26 mouse cellular contexts compared by ENCODE assay signal in the genomic region with DNA sequence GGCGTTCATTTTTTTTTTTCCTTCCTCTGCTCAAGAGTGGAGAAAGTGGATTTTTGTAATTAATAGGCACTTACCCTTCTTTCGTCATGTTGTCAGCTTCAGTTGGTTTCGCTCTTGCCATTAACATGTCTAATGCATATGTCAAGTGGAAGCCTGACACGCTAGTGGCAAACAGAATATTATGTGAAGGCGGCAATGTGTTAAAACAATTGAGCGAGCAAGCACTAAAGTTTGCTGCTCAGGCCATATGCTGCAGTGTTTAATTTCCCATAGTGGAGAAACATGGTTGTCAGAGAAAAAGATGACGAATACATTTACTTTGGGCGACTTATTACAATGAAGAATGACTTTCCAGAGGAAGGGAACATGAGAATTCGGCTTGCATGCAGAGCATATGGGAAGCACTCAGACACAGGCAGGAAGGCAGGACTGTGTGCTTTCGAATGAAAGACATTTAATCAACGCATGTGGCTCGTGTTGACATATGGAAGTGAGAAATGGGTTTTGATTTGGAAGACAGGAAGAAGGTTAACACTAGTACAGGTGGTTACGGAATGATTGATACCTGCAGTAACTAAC.
A peak's percentile ranks its signal among the peaks of the same experiment; 100 is the strongest.
DNase-seq lines count a peak whose midpoint lies in the region; ATAC-seq and TF ChIP-seq lines count a peak whose summit lies in the region.
"Had no signal": no experiment of that assay in that cellular context is flagged by ENCODE, and none has a peak within 500 bp of the region (broad histone marks: within the 10 kb centered on the region; RNA-seq: fewer than 3 reads in every experiment).

No protein-coding gene starts in this region.

- ATAC-seq in hindbrain, embryonic 13.5 days (ENCODE audit: low FRiP score): no peak
- no peak for ATAC-seq in hindbrain, embryonic 14.5 days (ENCODE audit: low FRiP score)
- ATAC-seq in limb, embryonic 14.5 days (ENCODE audit: low FRiP score, low read depth): no peak
- ATAC-seq: activated CD4-positive, CD25-positive, alpha-beta regulatory T cell, adult 4 months; liver, embryonic 12.5 days had no signal

- H3K27me3 ChIP-seq in hindbrain, embryonic 13.5 days: no peaks in the 10 kb centered on the region
- H3K27me3 ChIP-seq in hindbrain, embryonic 14.5 days (ENCODE audit: control insufficient read depth, insufficient read depth, low read length): no peaks in the 10 kb centered on the region
- no peaks in the 10 kb centered on the region for H3K27me3 ChIP-seq in limb, embryonic 14.5 days (ENCODE audit: control insufficient read depth, insufficient read depth, low read length)
- H3K27me3 ChIP-seq: embryonic facial prominence, embryonic 13.5 days; liver, embryonic 12.5 days; midbrain, embryonic 12.5 days had no signal

- no peak for TF ChIP-seq POLR2A in limb, embryonic 14.5 days (IDR thresholded peaks at IDR 0.05; ENCODE audit: borderline replicate concordance, extremely low read depth, insufficient read depth, insufficient read length)

- DNase-seq in embryo, embryonic 10 days (ENCODE audit: low spot score): peak; percentile 7
- no peak for DNase-seq in embryo, embryonic 10.5 days (ENCODE audit: low spot score)
- DNase-seq in hindbrain, embryonic 14.5 days (ENCODE audit: low spot score): no peak
- peak; percentile 37 for DNase-seq in brain, embryonic 18.5 days (ENCODE audit: low read depth, low spot score)
- peak; percentile 12 for DNase-seq in limb, embryonic 14.5 days (ENCODE audit: low spot score)
- DNase-seq in testis, postnatal 10 days (ENCODE audit: low spot score): no peak
- DNase-seq: adrenal gland, postnatal 10 days; cerebellum, adult 9-11 months; gastrocnemius, postnatal 14 days; heart, adult 11 months; kidney, adult 11 months; kidney, postnatal 4 days; lung, adult 18-20 months; lung, postnatal 14 days; right cerebral cortex, postnatal 14 days; spleen, adult 18-20 months; thymus, postnatal 14 days had no signal

- no peaks in the 10 kb centered on the region for H3K9me3 ChIP-seq in hindbrain, embryonic 13.5 days
- no peaks in the 10 kb centered on the region for H3K9me3 ChIP-seq in hindbrain, embryonic 14.5 days (ENCODE audit: control insufficient read depth, low read length)
- no peaks in the 10 kb centered on the region for H3K9me3 ChIP-seq in limb, embryonic 14.5 days (ENCODE audit: control insufficient read depth, low read length)
- H3K9me3 ChIP-seq: embryonic facial prominence, embryonic 13.5 days; kidney, embryonic 15.5 days; limb, embryonic 12.5 days; liver, embryonic 12.5 days; midbrain, embryonic 12.5 days had no signal

- H3K27ac ChIP-seq in hindbrain, embryonic 13.5 days: peak overlapping the region; percentile 48; the same call in 1 of the 2 replicates
- no peak overlapping the region for H3K27ac ChIP-seq in hindbrain, embryonic 14.5 days
- no peak overlapping the region for H3K27ac ChIP-seq in limb, embryonic 14.5 days (replicated peaks; ENCODE audit: low read depth, low read length)
- H3K27ac ChIP-seq: embryonic facial prominence, embryonic 13.5 days; kidney, embryonic 15.5 days; limb, embryonic 12.5 days; liver, embryonic 12.5 days; midbrain, embryonic 12.5 days had no signal

- no peaks in the 10 kb centered on the region for H3K36me3 ChIP-seq in hindbrain, embryonic 13.5 days
- no peaks in the 10 kb centered on the region for H3K36me3 ChIP-seq in hindbrain, embryonic 14.5 days (replicated peaks; ENCODE audit: control insufficient read depth, insufficient read depth)
- no peaks in the 10 kb centered on the region for H3K36me3 ChIP-seq in limb, embryonic 14.5 days (ENCODE audit: control insufficient read depth, insufficient read depth, low read length)
- H3K36me3 ChIP-seq: embryonic facial prominence, embryonic 13.5 days; kidney, embryonic 15.5 days; limb, embryonic 12.5 days; liver, embryonic 12.5 days; midbrain, embryonic 12.5 days had no signal

- H3K4me2 ChIP-seq in hindbrain, embryonic 13.5 days: no peak overlapping the region
- no peak overlapping the region for H3K4me2 ChIP-seq in hindbrain, embryonic 14.5 days (replicated peaks)
- H3K4me2 ChIP-seq in limb, embryonic 14.5 days (replicated peaks; ENCODE audit: low read depth, low read length, severe bottlenecking): no peak overlapping the region
- H3K4me2 ChIP-seq: embryonic facial prominence, embryonic 13.5 days; heart, embryonic 11.5 days; kidney, embryonic 15.5 days; limb, embryonic 12.5 days; liver, embryonic 12.5 days; midbrain, embryonic 12.5 days had no signal

- H3K9ac ChIP-seq in hindbrain, embryonic 13.5 days: no peak overlapping the region
- no peak overlapping the region for H3K9ac ChIP-seq in hindbrain, embryonic 14.5 days
- H3K9ac ChIP-seq in limb, embryonic 14.5 days (ENCODE audit: low read depth, low read length, severe bottlenecking): no peak overlapping the region
- H3K9ac ChIP-seq: embryonic facial prominence, embryonic 13.5 days; kidney, embryonic 15.5 days; limb, embryonic 12.5 days; liver, embryonic 12.5 days; midbrain, embryonic 12.5 days had no signal

- H3K4me3 ChIP-seq in hindbrain, embryonic 13.5 days: no peak overlapping the region
- H3K4me3 ChIP-seq in hindbrain, embryonic 14.5 days (replicated peaks; ENCODE audit: low read length): no peak overlapping the region
- H3K4me3 ChIP-seq in limb, embryonic 14.5 days (replicated peaks; ENCODE audit: low read length): no peak overlapping the region
- H3K4me3 ChIP-seq: embryonic facial prominence, embryonic 13.5 days; erythroblast, embryonic 14.5 days; kidney, embryonic 15.5 days; limb, embryonic 12.5 days; liver, embryonic 12.5 days; midbrain, embryonic 12.5 days had no signal

- WGBS in hindbrain, embryonic 13.5 days: 73% methylated on average over 13 of the region's 13 CpGs
- 75% methylated on average over 13 of the region's 13 CpGs for WGBS in hindbrain, embryonic 14.5 days
- 61% methylated on average over 13 of the region's 13 CpGs for WGBS in limb, embryonic 14.5 days

- 0 out of 2 replicates have a peak, but pooled peaks cover 4% of the 10 kb centered on the region for H3K4me1 ChIP-seq in hindbrain, embryonic 13.5 days (replicated peaks)
- no peaks in the 10 kb centered on the region for H3K4me1 ChIP-seq in hindbrain, embryonic 14.5 days (replicated peaks; ENCODE audit: control insufficient read depth, insufficient read depth, low read length)
- no peaks in the 10 kb centered on the region for H3K4me1 ChIP-seq in limb, embryonic 14.5 days (ENCODE audit: control insufficient read depth, insufficient read depth, low read length)
- H3K4me1 ChIP-seq: embryonic facial prominence, embryonic 13.5 days; kidney, embryonic 15.5 days; limb, embryonic 12.5 days; liver, embryonic 12.5 days; midbrain, embryonic 12.5 days had no signal

Comparison
In these comparisons a context has a peak if more than half of its experiments do, and no peak if none do; other contexts are left out.
1. DNase-seq: peak in embryo, embryonic 10 days (single experiment), brain, embryonic 18.5 days (single experiment) and limb, embryonic 14.5 days (single experiment); none in embryo, embryonic 10.5 days (single experiment), hindbrain, embryonic 14.5 days (single experiment) and testis, postnatal 10 days (single experiment).